Mouse (Mus musculus) heart, embryonic 13.5 days (tissue): ENCODE data around the gene Ablim2. TPM values are rescaled to one million over a fixed set of nuclear protein-coding genes. Genes with fewer than 3 reads are reported as not detected.
A peak's percentile ranks its signal among the peaks of the same experiment; 100 is the strongest.

Source experiments
- ATAC-seq: fragments of 200-750 bp; cut with Nextera tagmentation; 2 replicates; pipeline ENCODE4 v1.8.0; 2017; ENCODE audit warnings: moderate TSS enrichment; ENCODE audit not compliant: insufficient number of reproducible peaks, low FRiP score, low TSS enrichment; ENCODE audit errors: extremely low read depth
- H3K27ac ChIP-seq: fragments of 300-500 bp; sonication (generic); replicated peaks from 2 replicates; pipeline ENCODE4 v1.5.1; 2015; ENCODE audit warnings: moderate library complexity, mild to moderate bottlenecking, inconsistent platforms
- H3K27me3 ChIP-seq: fragments of 300-500 bp; sonication (generic); replicated peaks from 2 replicates; pipeline ENCODE4 v1.6.1; 2015; ENCODE audit warnings: mild to moderate bottlenecking, inconsistent platforms
- H3K36me3 ChIP-seq: fragments of 300-500 bp; sonication (generic); 2 replicates; pipeline ENCODE4 v1.6.1; 2015; ENCODE audit warnings: mild to moderate bottlenecking, inconsistent platforms
- H3K4me1 ChIP-seq: fragments of 300-500 bp; sonication (generic); 2 replicates; pipeline ENCODE4 v1.6.1; 2015; ENCODE audit warnings: inconsistent platforms
- H3K4me2 ChIP-seq: fragments of 300-500 bp; sonication (generic); 2 replicates; pipeline ENCODE4 v1.6.1; 2015; ENCODE audit warnings: inconsistent platforms, mild to moderate bottlenecking, moderate library complexity
- H3K4me3 ChIP-seq: fragments of 300-500 bp; sonication (generic); 2 replicates; pipeline ENCODE4 v1.5.1; 2015; ENCODE audit warnings: moderate library complexity, mild to moderate bottlenecking, inconsistent platforms
- H3K9ac ChIP-seq: fragments of 300-500 bp; sonication (generic); 2 replicates; pipeline ENCODE4 v1.6.1; 2015; ENCODE audit warnings: inconsistent platforms, mild to moderate bottlenecking, moderate library complexity
- H3K9me3 ChIP-seq: fragments of 300-500 bp; sonication (generic); 2 replicates; pipeline ENCODE4 v1.6.1; 2016; ENCODE audit warnings: inconsistent platforms
- WGBS: fragments of 180-500 bp; shearing (Covaris S2); methylation state at CpG from one replicate; pipeline ENCODE4 v1.1.7; 2015; ENCODE audit warnings: mixed read lengths; 5-methylcytosine and 5-hydroxymethylcytosine counted together
- polyA plus RNA-seq: library from polyadenylated mRNA; unstranded; fragments of >200 nt; fragmentation: Nextera tagmentation; extraction: Ambion mirVana; gene quantifications from 2 replicates; pipeline ENCODE4 v1.2.1, GENCODE M21; 2015

The Ablim2 gene
- polyA plus RNA-seq, 1 experiment from 2014 or later, result 5.1 TPM

GRCm38 (mm10) chr5:35811639-35812295 lies 54.1 kb downstream of the Ablim2 start:
- peaks cover 26% of the 10 kb centered on the region for H3K27me3 ChIP-seq
- 0 out of 2 replicates have a peak overlapping the region, but pooled peaks have one; percentile 6 for H3K27ac ChIP-seq
- H3K9me3 ChIP-seq, result no peaks in the 10 kb centered on the region
- no peak overlapping the region for H3K4me3 ChIP-seq
- H3K4me2 ChIP-seq, result no peak overlapping the region
- H3K36me3 ChIP-seq, result no peaks in the 10 kb centered on the region
- 39% methylated on average over 13 of the region's 13 CpGs for WGBS
- no peak overlapping the region for H3K9ac ChIP-seq
- no peak for ATAC-seq
- H3K4me1 ChIP-seq, result peaks cover 29% of the 10 kb centered on the region

- ATAC-seq, result no peak
- no peak overlapping the region for H3K4me3 ChIP-seq
- peaks cover 26% of the 10 kb centered on the region for H3K27me3 ChIP-seq
- WGBS, result 62% methylated on average over 15 of the region's 15 CpGs
- H3K27ac ChIP-seq, result no peak overlapping the region
- H3K9ac ChIP-seq, result no peak overlapping the region
- peaks cover 16% of the 10 kb centered on the region for H3K4me1 ChIP-seq
- H3K9me3 ChIP-seq, result no peaks in the 10 kb centered on the region
- H3K4me2 ChIP-seq, result no peak overlapping the region
- H3K36me3 ChIP-seq, result no peaks in the 10 kb centered on the region
Measured at GRCm38 (mm10) chr5:35814334-35814941, 56.8 kb downstream of the Ablim2 start.

GRCm38 (mm10) chr5:35815051-35815450 lies 57.4 kb downstream of the Ablim2 start:
- H3K4me1 ChIP-seq, result peaks cover 16% of the 10 kb centered on the region
- ATAC-seq, result no peak
- no peak overlapping the region for H3K9ac ChIP-seq
- H3K4me2 ChIP-seq, result no peak overlapping the region
- WGBS, result 29% methylated on average over 2 of the region's 2 CpGs
- no peak overlapping the region for H3K4me3 ChIP-seq
- H3K27me3 ChIP-seq, result peaks cover 20% of the 10 kb centered on the region
- H3K9me3 ChIP-seq, result no peaks in the 10 kb centered on the region
- H3K36me3 ChIP-seq, result no peaks in the 10 kb centered on the region
- no peak overlapping the region for H3K27ac ChIP-seq

- Histone ChIP-seq H3K9me3 (no peaks in the 10 kb centered on the region), H3K27ac (no peak overlapping the region), H3K4me3 (no peak overlapping the region), H3K9ac (no peak overlapping the region), H3K27me3 (peaks cover 19% of the 10 kb centered on the region), H3K4me1 (no peaks in the 10 kb centered on the region), H3K4me2 (no peak overlapping the region), H3K36me3 (no peaks in the 10 kb centered on the region)
- ATAC-seq, result no peak
- WGBS, result 80% methylated on average over 4 of the region's 5 CpGs
Measured at GRCm38 (mm10) chr5:35817266-35817665, 59.6 kb downstream of the Ablim2 start.

- Histone ChIP-seq H3K27me3 (peaks cover 19% of the 10 kb centered on the region), H3K9ac (no peak overlapping the region), H3K4me2 (no peak overlapping the region), H3K4me1 (no peaks in the 10 kb centered on the region), H3K27ac (no peak overlapping the region), H3K9me3 (no peaks in the 10 kb centered on the region), H3K4me3 (no peak overlapping the region), H3K36me3 (no peaks in the 10 kb centered on the region)
- 80% methylated on average over 3 of the region's 3 CpGs for WGBS
- ATAC-seq, result no peak
Measured at GRCm38 (mm10) chr5:35817882-35818281, 60.2 kb downstream of the Ablim2 start.

GRCm38 (mm10) chr5:35822721-35823120 lies 65.0 kb downstream of the Ablim2 start:
- no peak for ATAC-seq
- Histone ChIP-seq H3K4me3 (no peak overlapping the region), H3K9ac (no peak overlapping the region), H3K9me3 (no peaks in the 10 kb centered on the region), H3K36me3 (no peaks in the 10 kb centered on the region), H3K4me2 (no peak overlapping the region), H3K27ac (no peak overlapping the region), H3K27me3 (peaks cover 5% of the 10 kb centered on the region), H3K4me1 (peaks cover 9% of the 10 kb centered on the region)
- 74% methylated on average over 5 of the region's 5 CpGs for WGBS

GRCm38 (mm10) chr5:35826465-35826864 lies 68.8 kb downstream of the Ablim2 start:
- H3K27ac ChIP-seq, result no peak overlapping the region
- peaks cover 9% of the 10 kb centered on the region for H3K4me1 ChIP-seq
- H3K36me3 ChIP-seq, result no peaks in the 10 kb centered on the region
- H3K9ac ChIP-seq, result no peak overlapping the region
- H3K4me2 ChIP-seq, result no peak overlapping the region
- no peaks in the 10 kb centered on the region for H3K9me3 ChIP-seq
- peaks cover 13% of the 10 kb centered on the region; the same call in 1 of the 2 replicates for H3K27me3 ChIP-seq
- no peak for ATAC-seq
- WGBS, result 65% methylated on average over 5 of the region's 5 CpGs
- no peak overlapping the region for H3K4me3 ChIP-seq

- H3K4me2 ChIP-seq, result no peak overlapping the region
- H3K36me3 ChIP-seq, result no peaks in the 10 kb centered on the region
- no peak for ATAC-seq
- 0 out of 2 replicates have a peak overlapping the region, but pooled peaks have one; percentile 25 for H3K9ac ChIP-seq
- H3K27me3 ChIP-seq, result peaks cover 18% of the 10 kb centered on the region; the same call in 1 of the 2 replicates
- no peak overlapping the region for H3K27ac ChIP-seq
- WGBS, result 42% methylated on average over 14 of the region's 14 CpGs
- H3K9me3 ChIP-seq, result no peaks in the 10 kb centered on the region
- peaks cover 9% of the 10 kb centered on the region for H3K4me1 ChIP-seq
- no peak overlapping the region for H3K4me3 ChIP-seq
Measured at GRCm38 (mm10) chr5:35827075-35827474, 69.4 kb downstream of the Ablim2 start.

GRCm38 (mm10) chr5:35827856-35828255 lies 70.2 kb downstream of the Ablim2 start:
- Histone ChIP-seq H3K36me3 (no peaks in the 10 kb centered on the region), H3K9ac (no peak overlapping the region), H3K4me3 (no peak overlapping the region), H3K9me3 (no peaks in the 10 kb centered on the region), H3K27me3 (peaks cover 25% of the 10 kb centered on the region; the same call in 1 of the 2 replicates), H3K4me2 (no peak overlapping the region), H3K4me1 (peaks cover 9% of the 10 kb centered on the region), H3K27ac (no peak overlapping the region)
- WGBS, result 63% methylated on average over 5 of the region's 5 CpGs
- ATAC-seq, result no peak

GRCm38 (mm10) chr5:35830101-35830500 lies 72.4 kb downstream of the Ablim2 start:
- no peak for ATAC-seq
- no peak overlapping the region for H3K9ac ChIP-seq
- no peak overlapping the region for H3K4me2 ChIP-seq
- H3K36me3 ChIP-seq, result no peaks in the 10 kb centered on the region
- H3K4me3 ChIP-seq, result no peak overlapping the region
- WGBS, result 81% methylated on average over 3 of the region's 3 CpGs
- H3K27me3 ChIP-seq, result peaks cover 29% of the 10 kb centered on the region; the same call in 1 of the 2 replicates
- H3K9me3 ChIP-seq, result no peaks in the 10 kb centered on the region
- no peak overlapping the region for H3K27ac ChIP-seq
- H3K4me1 ChIP-seq, result peaks cover 9% of the 10 kb centered on the region

- H3K27ac ChIP-seq, result no peak overlapping the region
- ATAC-seq, result no peak
- H3K4me3 ChIP-seq, result no peak overlapping the region
- H3K9me3 ChIP-seq, result no peaks in the 10 kb centered on the region
- H3K9ac ChIP-seq, result no peak overlapping the region
- no peaks in the 10 kb centered on the region; the same call in 1 of the 2 replicates for H3K4me1 ChIP-seq
- WGBS, result 78% methylated on average over 4 of the region's 4 CpGs
- H3K36me3 ChIP-seq, result no peaks in the 10 kb centered on the region
- H3K27me3 ChIP-seq, result peaks cover 21% of the 10 kb centered on the region; the same call in 1 of the 2 replicates
- H3K4me2 ChIP-seq, result no peak overlapping the region
Measured at GRCm38 (mm10) chr5:35833881-35834280, 76.2 kb downstream of the Ablim2 start.

GRCm38 (mm10) chr5:35836992-35837391 lies 79.3 kb downstream of the Ablim2 start:
- no peak overlapping the region for H3K4me3 ChIP-seq
- H3K4me2 ChIP-seq, result no peak overlapping the region
- ATAC-seq, result no peak
- no peaks in the 10 kb centered on the region for H3K36me3 ChIP-seq
- H3K27ac ChIP-seq, result no peak overlapping the region
- 0 out of 2 replicates have a peak, but pooled peaks cover 3% of the 10 kb centered on the region for H3K4me1 ChIP-seq
- H3K9me3 ChIP-seq, result no peaks in the 10 kb centered on the region
- H3K9ac ChIP-seq, result no peak overlapping the region
- H3K27me3 ChIP-seq, result peaks cover 12% of the 10 kb centered on the region; the same call in 1 of the 2 replicates
- 84% methylated on average over 15 of the region's 15 CpGs for WGBS
